Mouse (Mus musculus): ENCODE data around the gene Ulbp1. TPM values are rescaled to one million over a fixed set of nuclear protein-coding genes. Genes with fewer than 3 reads are reported as not detected.
"Not testable (repeated sequence)": the region's sequence is repeated elsewhere in the genome, so short reads cannot be mapped to it uniquely, and the experiment has no call there.

Gene Ulbp1
- total RNA-seq (2021) = under 1 TPM; 0.10 to 0.15 TPM
- long read RNA-seq = 0 reads

GRCm38 (mm10) chr10:7473197-7473889, at the start of gene Ulbp1:
Ulbp1 (minus strand) TSS chr10:7473638.
- peak in 1 of 2 experiments; percentile 13 for DNase-seq (ENCODE audit: low spot score in 2 of 2)

- not testable (repeated sequence) for DNase-seq (ENCODE audit: low spot score in 2 of 2)
Measured at GRCm38 (mm10) chr10:7498180-7498579, 24.7 kb upstream of the Ulbp1 start.

GRCm38 (mm10) chr10:7492384-7492783, 18.9 kb upstream of the Ulbp1 start:
- not testable (repeated sequence) for DNase-seq (ENCODE audit: low spot score in 2 of 2)

GRCm38 (mm10) chr10:7483650-7484049, 10.2 kb upstream of the Ulbp1 start:
- DNase-seq (ENCODE audit: low spot score in 2 of 2) = no peak

- DNase-seq (ENCODE audit: low spot score in 2 of 2) = not testable (repeated sequence)
Measured at GRCm38 (mm10) chr10:7474225-7474624, 787 bp upstream of the Ulbp1 start.

- DNase-seq (ENCODE audit: low spot score in 2 of 2) = no peak
Measured at GRCm38 (mm10) chr10:7471664-7472063, 1.8 kb downstream of the Ulbp1 start.

GRCm38 (mm10) chr10:7470457-7470856, 3.0 kb downstream of the Ulbp1 start:
- DNase-seq (ENCODE audit: low spot score in 2 of 2) = no peak

GRCm38 (mm10) chr10:7469716-7470414, 3.6 kb downstream of the Ulbp1 start:
- DNase-seq (ENCODE audit: low spot score in 2 of 2) = peak; percentile 30 to 82

GRCm38 (mm10) chr10:7462006-7462405, 11.4 kb downstream of the Ulbp1 start:
- no peak for DNase-seq (ENCODE audit: low spot score in 2 of 2)

GRCm38 (mm10) chr10:7438928-7439327, 34.5 kb downstream of the Ulbp1 start:
- no peak for DNase-seq (ENCODE audit: low spot score in 2 of 2)

- DNase-seq (ENCODE audit: low spot score in 2 of 2) = no peak
Measured at GRCm38 (mm10) chr10:7393143-7394035, 80.0 kb downstream of the Ulbp1 start.

GRCm38 (mm10) chr10:7391935-7392930, 81.2 kb downstream of the Ulbp1 start:
- DNase-seq (ENCODE audit: low spot score in 2 of 2) = no peak

GRCm38 (mm10) chr10:7391561-7391934, 81.9 kb downstream of the Ulbp1 start:
- peak in 1 of 2 experiments; percentile 1 for DNase-seq (ENCODE audit: low spot score in 2 of 2)

GRCm38 (mm10) chr10:7391108-7391507, 82.3 kb downstream of the Ulbp1 start:
- peak in 1 of 2 experiments; percentile 7 for DNase-seq (ENCODE audit: low spot score in 2 of 2)

Other genes starting within 250 kb of the Ulbp1 start
- gene Lrp11, start 116.2 kb upstream of the Ulbp1 start, total RNA-seq (2021) = 100 to 1,000 TPM; 197 to 207 TPM
- 1 to 10 TPM; 6.1 to 6.9 TPM for gene Nup43, start 193.9 kb upstream of the Ulbp1 start, total RNA-seq (2021)
- gene Pcmt1, start 207.5 kb upstream of the Ulbp1 start, total RNA-seq (2021) = 100 to 1,000 TPM; 173 to 177 TPM
- 10 to 100 TPM; 31.1 to 32.1 TPM for gene Lats1, start 207.6 kb upstream of the Ulbp1 start, total RNA-seq (2021)